Mouse (Mus musculus): ENCODE results near the gene Morc4.

The Morc4 gene

DNA sequence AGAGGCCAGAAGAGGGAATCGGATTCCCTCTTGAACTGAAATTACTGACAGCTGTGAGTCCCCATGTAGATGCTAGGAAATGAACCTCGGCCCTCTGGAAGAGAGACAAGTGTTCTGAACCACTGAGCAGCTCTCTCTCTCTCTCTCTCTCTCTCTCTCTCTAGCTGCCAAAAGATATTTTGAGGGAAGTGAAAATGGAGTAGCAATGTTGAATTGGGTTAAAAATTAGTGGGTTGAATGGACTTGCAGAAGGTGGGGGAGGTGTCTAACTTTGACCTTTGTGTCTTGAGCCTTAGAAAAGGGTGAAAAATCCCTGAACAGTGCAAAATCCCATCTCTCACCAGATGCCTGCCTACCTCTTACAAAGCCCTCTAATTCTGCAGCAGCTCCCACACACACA lies 64.1 kb downstream of the Morc4 start:
- no peak for DNase-seq (ENCODE audit: low read depth)

DNA sequence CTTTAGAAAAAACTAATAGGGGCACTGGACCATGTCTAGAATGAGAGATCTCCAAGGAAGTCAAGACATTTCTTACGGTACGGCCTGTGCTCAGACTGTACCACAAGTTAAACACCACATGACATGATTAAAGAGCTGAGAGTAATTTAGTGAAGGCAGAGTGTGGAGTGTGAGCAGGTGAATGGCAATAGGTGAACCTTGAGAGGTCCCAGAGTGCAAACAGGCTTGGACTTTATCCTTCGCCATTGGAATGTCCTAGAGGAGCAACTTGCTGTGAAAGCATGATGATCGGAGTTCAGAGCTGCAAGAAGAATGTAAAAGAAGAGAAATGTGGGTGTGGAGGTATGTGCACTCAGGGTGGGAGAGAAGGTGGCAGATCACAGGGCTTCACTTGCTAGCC lies 65.6 kb downstream of the Morc4 start:
- no peak for DNase-seq (ENCODE audit: low read depth)

DNA sequence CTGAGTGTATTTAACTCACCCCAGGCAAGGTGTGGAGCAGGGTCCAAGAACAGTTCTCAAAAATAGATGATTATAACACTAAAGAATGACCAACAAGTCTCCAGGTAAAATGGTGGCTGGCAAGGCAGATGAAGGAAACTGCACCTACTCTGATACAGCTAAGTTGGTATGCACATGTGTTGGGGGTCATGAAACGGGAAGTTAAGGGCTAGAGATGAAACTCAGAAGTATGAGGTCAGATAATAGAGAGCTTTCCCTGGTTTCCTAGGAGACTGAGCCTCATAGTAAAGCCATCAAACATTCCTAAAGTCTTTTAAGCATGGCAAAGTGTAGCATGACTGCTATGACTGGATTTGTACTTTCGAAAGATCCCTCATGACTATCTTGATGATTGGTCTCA lies 68.4 kb downstream of the Morc4 start:
- no peak for DNase-seq (ENCODE audit: low read depth)

DNA sequence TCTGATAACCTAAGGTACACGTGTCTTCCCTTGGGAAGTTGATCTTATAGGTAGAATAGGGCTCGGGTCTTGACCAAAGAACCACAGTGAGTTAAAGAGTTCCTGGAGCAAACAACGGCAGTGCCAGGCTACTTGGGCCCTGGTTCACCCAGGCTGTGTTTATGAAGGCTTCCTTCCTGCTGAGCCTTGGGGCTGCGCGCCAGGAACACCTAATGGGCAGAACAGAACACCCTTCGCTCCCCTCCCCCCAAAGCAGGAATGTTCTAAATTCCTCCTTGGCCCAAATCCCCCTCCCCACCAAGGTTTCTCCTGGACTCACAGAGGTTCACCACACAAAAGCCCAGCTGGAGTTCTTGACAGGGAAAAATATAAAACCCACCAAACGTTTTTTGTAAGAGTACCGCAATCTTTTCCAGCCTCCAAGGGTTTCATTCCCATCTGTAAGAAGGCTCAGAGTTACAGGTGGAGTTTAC lies 71.0 kb downstream of the Morc4 start, which contains the start of gene Cldn2:
TSS of gene Cldn2 (plus strand) at position 423 of the 473 bp plus-strand sequence.
- DNase-seq (ENCODE audit: low read depth), result no peak

DNA sequence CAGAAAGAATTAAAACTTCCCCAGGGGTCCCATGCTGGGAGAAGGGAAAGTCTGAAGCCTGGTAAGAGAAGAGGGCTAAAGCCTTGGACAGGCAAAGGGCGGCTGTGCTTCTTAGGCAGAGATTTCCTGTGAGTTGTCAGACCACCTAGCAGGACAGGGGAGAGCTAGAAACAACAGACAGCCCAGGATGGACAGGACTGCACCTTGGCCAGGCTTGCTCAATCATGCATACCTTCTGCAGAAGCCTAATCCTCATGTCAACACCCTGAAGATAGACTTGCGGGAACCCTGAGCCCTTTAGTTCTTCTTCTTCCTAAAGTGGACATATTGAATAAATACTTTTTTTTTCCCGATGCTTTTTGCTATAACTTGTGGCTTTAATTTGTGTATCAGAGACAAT lies 71.5 kb downstream of the Morc4 start:
- no peak for DNase-seq (ENCODE audit: low read depth)

DNA sequence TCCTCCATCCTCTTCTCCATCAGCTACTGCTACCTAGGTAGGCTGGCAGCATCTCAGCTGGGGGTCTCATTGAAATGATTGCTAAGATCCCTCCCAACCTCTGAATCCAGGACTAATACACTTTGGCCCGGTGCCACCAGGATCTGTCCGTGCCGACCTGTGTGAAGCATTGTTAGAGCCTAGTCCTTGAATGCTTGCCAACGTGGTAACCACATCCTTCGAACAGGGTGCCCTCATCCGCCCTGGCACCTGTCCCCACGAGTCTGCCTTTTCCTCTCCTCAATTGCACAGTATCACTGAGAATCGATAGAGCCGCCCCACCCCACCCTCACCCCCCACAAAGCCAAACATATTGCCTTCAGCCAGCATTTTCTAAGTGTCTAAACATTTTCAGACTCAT lies 73.6 kb downstream of the Morc4 start:
- peak; percentile 23 for DNase-seq (ENCODE audit: low read depth)

DNA sequence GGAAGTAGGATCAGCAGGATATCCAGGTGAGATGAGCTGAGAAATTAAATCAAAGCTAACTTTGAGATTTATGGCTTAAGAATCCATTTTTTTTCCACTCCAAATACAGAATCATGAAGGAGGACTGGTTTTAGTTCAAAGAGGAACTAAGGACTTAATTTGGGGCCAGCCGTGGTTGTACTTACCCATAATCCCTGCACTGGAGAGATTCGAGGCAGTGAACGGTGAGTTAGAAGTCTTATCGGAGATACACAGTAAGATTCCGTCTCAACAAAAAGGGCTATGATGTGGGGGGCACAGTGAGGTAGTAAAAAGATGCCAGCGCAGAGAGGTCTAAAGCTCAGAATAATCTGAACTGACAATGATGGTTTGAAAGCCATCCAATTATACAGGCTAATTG lies 75.4 kb downstream of the Morc4 start:
- no peak for DNase-seq (ENCODE audit: low read depth)

DNA sequence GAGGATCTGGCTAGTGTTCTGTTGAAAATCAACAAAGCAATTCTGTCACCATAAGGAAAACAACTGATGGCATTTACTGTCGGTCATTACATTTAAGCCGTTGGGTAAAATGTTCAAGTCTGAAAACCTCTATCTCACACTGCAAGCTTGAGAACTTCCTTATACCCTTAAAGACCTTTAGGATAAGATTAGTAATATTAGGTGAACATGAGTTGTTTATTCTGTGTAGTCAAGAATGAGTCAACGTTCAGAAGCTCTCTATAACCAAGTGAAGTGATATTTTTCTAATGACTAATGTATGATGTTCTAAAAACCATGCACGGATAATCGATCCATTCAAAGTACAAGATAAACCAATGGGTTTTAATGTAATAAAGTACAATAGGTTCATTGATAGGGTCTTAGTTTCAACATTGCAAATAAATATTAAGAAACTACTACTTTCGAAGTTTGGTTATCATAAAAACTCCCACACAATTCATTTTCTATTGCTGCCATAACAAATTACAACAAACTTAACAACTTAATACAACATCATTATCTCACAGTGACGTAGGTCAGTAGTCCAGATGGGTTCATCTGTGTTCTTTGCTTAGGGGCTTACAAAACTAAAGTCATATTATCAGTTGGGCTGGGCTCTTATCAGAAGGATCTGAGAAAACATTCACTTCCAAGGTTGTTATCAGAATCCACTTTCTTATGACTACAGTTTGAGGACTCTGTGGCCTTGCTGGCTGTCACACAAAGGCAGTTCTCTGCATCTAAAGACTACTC lies 77.2 kb downstream of the Morc4 start:
- no peak for DNase-seq (ENCODE audit: low read depth)

DNA sequence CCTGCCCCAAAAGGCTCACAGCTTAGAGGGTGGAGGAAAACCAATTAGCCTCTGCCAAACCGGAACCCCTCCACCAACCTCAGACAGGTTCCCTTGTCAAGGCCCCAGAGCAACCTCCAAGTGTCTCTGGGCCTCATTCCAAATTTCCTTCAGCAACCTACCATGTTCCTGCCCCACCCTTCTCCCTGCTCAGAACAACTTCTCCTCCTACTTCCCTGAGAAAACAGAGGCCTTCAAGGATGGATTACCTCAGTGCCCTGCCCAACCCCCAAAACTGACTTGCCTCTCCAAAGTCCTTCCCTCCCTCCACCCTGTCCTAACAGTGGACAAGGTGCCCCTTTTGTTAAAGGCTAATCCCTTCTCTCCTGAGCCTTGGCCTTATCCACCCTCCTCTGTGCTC lies 85.7 kb downstream of the Morc4 start:
- DNase-seq (ENCODE audit: low read depth), result no peak

DNA sequence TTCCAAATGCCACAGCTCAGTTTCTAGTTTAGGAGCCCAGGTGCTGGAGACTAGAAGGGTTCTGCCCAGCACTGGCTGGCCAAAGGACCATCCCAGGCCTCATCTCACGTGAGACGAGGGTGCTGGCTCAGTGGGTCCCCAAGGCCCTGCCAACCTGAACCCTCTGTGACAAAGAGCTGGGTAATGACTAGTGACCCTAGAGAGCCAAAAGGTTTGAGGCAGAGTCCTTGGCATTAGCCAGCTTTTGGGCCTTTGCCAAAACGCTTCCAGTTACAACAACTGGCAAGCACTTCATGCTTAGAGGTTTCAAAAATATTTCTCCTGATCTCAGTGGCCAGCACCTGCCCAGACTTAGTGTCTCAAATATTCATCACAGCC lies 88.4 kb downstream of the Morc4 start:
- DNase-seq (ENCODE audit: low read depth), result no peak

DNA sequence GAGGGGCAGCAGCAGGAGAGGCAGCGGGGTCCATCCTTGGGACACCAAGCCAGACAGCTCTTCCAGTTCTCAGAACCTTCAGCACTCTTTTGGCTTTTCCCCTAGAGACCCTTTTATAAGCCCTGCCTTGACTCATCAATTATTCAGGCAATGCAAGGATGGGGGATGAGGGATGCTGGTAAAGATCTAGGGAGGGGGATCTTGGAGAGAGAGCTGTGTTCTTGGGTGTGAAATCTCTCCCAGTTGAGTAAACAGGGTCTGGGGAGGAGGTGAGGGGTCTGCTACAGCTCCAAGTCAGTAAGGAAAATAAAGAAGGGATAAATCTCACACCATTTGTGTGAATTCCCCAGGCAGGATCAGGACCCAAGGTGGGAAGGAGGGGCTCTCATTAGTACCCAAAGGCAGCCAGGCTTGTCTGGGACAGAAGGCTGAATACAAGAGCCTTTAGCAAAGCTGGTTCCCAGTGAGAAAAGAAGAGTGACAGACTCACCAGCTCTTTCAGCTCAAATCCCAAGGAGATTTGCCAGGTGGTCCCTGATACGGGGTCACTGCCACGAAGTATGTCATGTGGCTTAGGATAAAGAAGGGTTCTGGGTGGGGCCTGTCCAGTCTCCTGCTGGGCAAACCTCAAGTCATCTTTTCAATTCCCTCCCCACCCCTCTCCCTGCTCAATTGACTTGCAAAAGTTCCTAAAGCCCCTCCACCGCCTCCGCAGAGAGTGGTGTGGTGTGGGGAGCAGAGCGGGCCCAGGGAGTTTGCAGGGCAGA lies 89.0 kb downstream of the Morc4 start, which contains the start of gene Ripply1:
TSS of gene Ripply1 (minus strand) at position 76 of the 767 bp plus-strand sequence.
- DNase-seq (ENCODE audit: low read depth), result no peak

DNA sequence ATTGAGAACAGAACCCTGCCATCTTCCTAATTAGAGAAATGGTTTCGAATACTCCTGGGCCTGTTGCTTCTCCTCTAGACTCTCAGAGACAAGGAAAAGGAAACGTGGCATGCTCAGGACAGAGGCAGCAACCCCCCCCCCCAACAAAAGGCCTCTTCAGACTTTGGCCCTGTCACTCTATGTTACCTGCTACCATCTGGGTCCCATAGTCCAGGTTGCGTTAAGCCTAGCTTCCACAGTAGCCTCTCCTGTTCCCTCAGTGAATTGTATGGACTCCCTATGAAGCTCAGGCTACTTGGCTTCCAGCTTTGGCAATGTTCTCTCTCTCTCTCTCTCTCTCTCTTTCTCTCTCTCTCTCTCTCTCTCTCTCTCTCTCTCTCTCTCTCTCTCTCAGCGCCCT lies 89.9 kb downstream of the Morc4 start:
- no peak for DNase-seq (ENCODE audit: low read depth)

DNA sequence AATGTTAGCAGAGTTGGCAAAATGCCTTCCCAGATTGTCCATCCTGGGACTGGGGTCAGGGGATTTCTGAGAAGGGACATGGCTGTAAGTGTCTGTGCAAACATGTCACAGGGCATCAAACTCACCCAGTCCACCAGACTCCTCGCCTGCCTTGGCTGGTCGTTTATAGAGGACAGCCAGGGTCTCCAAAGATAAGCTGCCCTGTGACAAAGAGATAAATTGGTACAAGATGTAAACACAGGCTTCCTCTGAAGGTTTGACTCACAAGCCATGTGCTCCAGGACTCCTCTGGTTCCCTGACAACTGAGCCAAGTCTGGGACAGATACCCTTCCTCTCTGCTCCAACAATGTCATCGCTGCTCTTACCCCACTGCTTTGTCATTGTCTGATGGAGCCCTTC lies 90.5 kb downstream of the Morc4 start:
- DNase-seq (ENCODE audit: low read depth), result no peak

DNA sequence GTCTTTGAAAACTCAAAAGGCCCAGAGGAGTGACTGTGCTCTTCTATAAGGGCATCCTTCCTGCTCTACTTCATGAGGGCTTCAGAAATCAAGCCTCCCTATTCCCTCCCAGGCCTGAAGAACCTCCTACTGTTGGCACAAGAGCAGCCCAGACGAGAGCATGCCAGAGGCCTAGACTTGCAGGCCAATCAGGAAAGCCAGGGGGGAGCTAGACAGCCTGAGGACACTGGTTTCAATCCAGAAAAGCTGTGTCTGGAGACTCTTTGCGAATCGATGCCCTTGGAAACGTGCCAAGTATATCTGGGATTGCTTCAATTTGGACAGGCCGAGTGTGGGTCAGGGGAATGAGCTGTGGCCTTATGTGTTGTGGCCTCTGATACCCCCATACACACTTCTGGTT lies 92.1 kb downstream of the Morc4 start:
- no peak for DNase-seq (ENCODE audit: low read depth)

DNA sequence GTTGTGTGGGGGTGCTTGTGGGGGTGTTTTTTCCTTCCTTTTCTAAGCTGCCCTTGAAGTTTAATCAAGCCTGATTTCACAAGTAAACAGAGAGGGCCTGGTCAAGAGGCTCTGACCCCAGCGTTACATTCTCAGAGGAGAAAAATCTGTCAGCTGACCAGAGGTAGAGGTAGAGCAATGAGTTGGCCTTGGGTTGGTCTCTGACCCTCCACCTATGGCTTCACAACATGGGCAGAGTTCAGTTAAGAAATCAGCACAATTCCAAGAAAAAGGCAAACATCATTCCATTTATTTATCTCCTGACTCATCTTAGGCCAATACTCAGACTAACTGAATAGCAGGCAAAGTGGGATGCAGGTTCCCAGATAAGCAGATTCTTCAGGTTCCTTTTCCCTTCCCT lies 92.6 kb downstream of the Morc4 start:
- no peak for DNase-seq (ENCODE audit: low read depth)

DNA sequence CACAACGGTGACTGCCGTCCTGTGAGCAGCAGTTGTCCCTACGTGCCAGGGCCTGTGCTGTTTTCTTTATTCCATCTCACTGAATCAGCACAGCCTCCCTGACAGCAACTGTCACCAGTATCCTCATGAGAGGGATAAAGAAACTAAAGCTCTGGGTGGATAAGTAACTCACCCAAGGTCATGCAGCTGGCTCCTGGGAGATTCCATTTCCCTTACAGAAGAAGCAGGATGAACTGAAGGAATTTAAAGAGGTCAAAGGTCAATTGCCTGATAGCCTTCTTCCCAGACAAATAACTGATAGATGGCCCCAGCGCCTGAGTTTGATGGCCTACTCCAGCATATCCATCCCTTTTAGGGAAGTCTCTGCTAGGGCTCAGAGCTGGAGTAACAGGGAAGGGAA lies 94.1 kb downstream of the Morc4 start:
- no peak for DNase-seq (ENCODE audit: low read depth)

DNA sequence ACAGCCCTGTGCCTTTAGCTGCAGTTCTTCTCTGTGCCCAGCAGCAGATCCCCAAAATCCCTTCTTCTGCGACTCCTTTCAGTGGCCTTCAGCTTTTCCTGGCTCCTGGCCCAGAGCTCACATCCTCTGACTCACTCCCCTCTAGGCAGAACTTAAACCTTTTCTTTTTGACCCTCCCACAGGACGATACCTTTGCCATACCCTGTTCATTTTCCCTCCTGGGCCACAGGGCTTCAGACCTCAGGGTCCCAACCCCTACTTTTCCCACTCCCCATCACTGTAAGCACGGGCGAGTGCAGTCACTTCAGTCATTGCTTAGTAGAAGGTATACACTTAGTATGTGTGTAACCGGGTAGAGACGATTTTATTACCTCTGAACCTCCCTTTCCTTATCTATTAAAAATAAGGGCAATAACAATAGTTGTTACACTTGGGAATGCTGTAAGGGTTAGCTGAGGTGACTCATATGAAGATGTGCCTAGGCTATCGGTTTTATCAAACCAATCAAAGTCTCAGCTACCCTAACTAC lies 96.3 kb downstream of the Morc4 start:
- no peak for DNase-seq (ENCODE audit: low read depth)

DNA sequence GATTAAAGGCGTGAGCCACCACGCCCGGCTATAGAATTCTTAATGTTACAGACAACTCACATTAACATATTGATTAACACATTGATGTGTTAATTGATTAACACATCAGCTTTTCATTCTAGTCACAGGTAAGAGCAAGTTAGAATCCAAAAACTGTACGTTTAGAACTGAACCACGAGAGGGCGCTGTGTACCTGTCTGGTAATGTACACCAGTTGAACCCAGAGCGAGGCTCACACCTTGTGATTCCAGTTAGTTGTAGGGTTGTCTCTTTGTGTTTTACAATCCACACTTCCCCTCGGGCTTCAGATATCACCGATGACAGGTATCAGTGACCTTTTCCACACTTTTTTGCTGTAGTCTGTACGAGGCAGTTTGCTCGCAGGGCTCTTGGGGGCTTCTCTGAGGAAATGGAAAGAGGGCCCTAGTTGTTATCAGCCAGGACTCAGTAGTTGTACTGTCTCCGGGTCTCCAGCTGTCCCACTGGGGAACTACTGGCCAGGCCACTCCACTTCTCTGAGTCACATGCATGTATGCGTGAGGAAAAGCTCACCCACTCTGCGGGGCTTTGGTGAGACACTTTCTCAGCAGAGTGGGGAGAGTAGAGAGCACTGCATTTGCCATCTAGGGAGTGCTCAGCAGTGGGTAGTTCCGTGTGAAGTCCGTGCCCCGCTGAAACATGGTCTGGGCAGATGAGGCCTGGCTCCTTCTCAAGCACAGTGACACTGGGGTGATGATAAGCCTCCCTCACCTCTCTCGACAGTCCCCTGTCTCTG lies 97.0 kb downstream of the Morc4 start:
- peak; percentile 63 for DNase-seq (ENCODE audit: low read depth)
